Mouse (Mus musculus) lung, embryonic 16.5 days (tissue): ENCODE data around the gene Aldh1a2. TPM values are rescaled to one million over a fixed set of nuclear protein-coding genes. Genes with fewer than 3 reads are reported as not detected.

ENCODE experiments used
- ATAC-seq: fragments of 200-750 bp; cut with Nextera tagmentation; 2 replicates; pipeline ENCODE4 v1.8.0; 2017; ENCODE audit warnings: low read depth, mild to moderate bottlenecking, moderate library complexity
- H3K27ac ChIP-seq: fragments of 300-500 bp; sonication (generic); 2 replicates; pipeline ENCODE4 v1.5.1; 2014; ENCODE audit warnings: mild to moderate bottlenecking, control low read depth, low read length
- H3K27me3 ChIP-seq: fragments of 300-500 bp; sonication (generic); 2 replicates; pipeline ENCODE4 v1.6.1; 2014; ENCODE audit warnings: low read depth, low read length, mixed read lengths; ENCODE audit not compliant: control insufficient read depth, insufficient read depth
- H3K36me3 ChIP-seq: fragments of 300-500 bp; sonication (generic); 2 replicates; pipeline ENCODE4 v1.6.1; 2014; ENCODE audit warnings: low read length; ENCODE audit not compliant: control insufficient read depth, insufficient read depth
- H3K4me1 ChIP-seq: fragments of 300-500 bp; sonication (generic); replicated peaks from 2 replicates; pipeline ENCODE4 v1.6.1; 2014; ENCODE audit warnings: low read length, mixed read lengths; ENCODE audit not compliant: control insufficient read depth, insufficient read depth
- H3K4me2 ChIP-seq: fragments of 300-500 bp; sonication (generic); 2 replicates; pipeline ENCODE4 v1.6.1; 2014; ENCODE audit warnings: low read depth, low read length, control low read depth
- H3K4me3 ChIP-seq: fragments of 300-500 bp; sonication (generic); 2 replicates; pipeline ENCODE4 v1.5.1; 2014; ENCODE audit warnings: mild to moderate bottlenecking, low read length, control low read depth
- H3K9ac ChIP-seq: fragments of 300-500 bp; sonication (generic); 2 replicates; pipeline ENCODE4 v1.6.1; 2014; ENCODE audit warnings: low read length, control low read depth
- H3K9me3 ChIP-seq: fragments of 300-500 bp; sonication (generic); 2 replicates; pipeline ENCODE4 v1.6.1; 2016; ENCODE audit warnings: low read length; ENCODE audit not compliant: control insufficient read depth
- WGBS: fragments of 180-500 bp; shearing (Covaris S2); extraction: QIAGEN DNeasy Blood & Tissue Kit; methylation state at CpG from one replicate; pipeline ENCODE4 v1.1.7; 2014; 5-methylcytosine and 5-hydroxymethylcytosine counted together
- polyA plus RNA-seq: library from polyadenylated mRNA; unstranded; fragments of >200 nt; fragmentation: Nextera tagmentation; extraction: Ambion mirVana; gene quantifications from 2 replicates; pipeline ENCODE4 v1.2.1, GENCODE M21; 2015

The Aldh1a2 gene
- polyA plus RNA-seq, 1 experiment from 2014 or later: 30.6 TPM

- WGBS: 26% methylated on average over 1 of the region's 1 CpGs
- no peak overlapping the region for H3K4me2 ChIP-seq
- H3K4me1 ChIP-seq: peaks cover 8% of the 10 kb centered on the region
- peak; percentile 81; the same call in 1 of the 2 replicates for ATAC-seq
- H3K36me3 ChIP-seq: no peaks in the 10 kb centered on the region
- peaks cover 2% of the 10 kb centered on the region; the same call in 1 of the 2 replicates for H3K27me3 ChIP-seq
- H3K9me3 ChIP-seq: no peaks in the 10 kb centered on the region
- H3K27ac ChIP-seq: no peak overlapping the region
- H3K9ac ChIP-seq: no peak overlapping the region
- H3K4me3 ChIP-seq: no peak overlapping the region
These were observed 21.0 kb downstream of the Aldh1a2 start for GRCm38 (mm10) chr9:71236540-71236939.

- peak; percentile 55 for ATAC-seq
- peak overlapping the region; percentile 32; the same call in 1 of the 2 replicates for H3K27ac ChIP-seq
- whole genome bisulfite sequencing: 49% methylated on average over 2 of the region's 2 CpGs
- peaks cover 2% of the 10 kb centered on the region; the same call in 1 of the 2 replicates for H3K27me3 ChIP-seq
- no peaks in the 10 kb centered on the region for H3K36me3 ChIP-seq
- H3K9me3 ChIP-seq: no peaks in the 10 kb centered on the region
- no peak overlapping the region for H3K9ac ChIP-seq
- H3K4me1 ChIP-seq: peaks cover 14% of the 10 kb centered on the region
- H3K4me2 ChIP-seq: no peak overlapping the region
- H3K4me3 ChIP-seq: no peak overlapping the region
These were observed 24.3 kb downstream of the Aldh1a2 start for GRCm38 (mm10) chr9:71239926-71240325.

- Histone ChIP-seq H3K27ac (no peak overlapping the region), H3K9me3 (no peaks in the 10 kb centered on the region), H3K4me3 (no peak overlapping the region), H3K4me2 (no peak overlapping the region), H3K9ac (no peak overlapping the region), H3K4me1 (peaks cover 14% of the 10 kb centered on the region), H3K36me3 (no peaks in the 10 kb centered on the region), H3K27me3 (peaks cover 2% of the 10 kb centered on the region; the same call in 1 of the 2 replicates)
- 40% methylated on average over 10 of the region's 10 CpGs for WGBS
- peak; percentile 57; the same call in 1 of the 2 replicates for ATAC-seq
These were observed 26.2 kb downstream of the Aldh1a2 start for GRCm38 (mm10) chr9:71241515-71242411.

DNA sequence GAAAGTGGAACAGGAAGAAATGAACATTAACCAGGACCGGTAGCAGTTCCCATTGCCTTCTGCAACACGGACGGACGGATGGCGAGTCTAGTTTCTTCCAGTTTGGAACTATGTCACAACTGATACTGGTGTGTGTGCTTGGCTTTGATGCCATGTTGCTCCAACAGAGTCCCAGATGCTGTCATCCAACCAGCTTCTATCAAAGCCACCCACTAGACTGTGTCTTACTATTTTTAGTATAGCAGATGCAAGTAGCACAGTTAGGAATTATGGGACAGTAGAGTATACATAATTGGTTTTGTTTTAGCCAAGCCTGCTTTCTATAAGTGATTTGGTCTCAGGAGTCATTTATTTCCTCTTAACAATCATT, 26.8 kb downstream of the Aldh1a2 start:
- no peaks in the 10 kb centered on the region for H3K36me3 ChIP-seq
- no peak overlapping the region for H3K4me2 ChIP-seq
- peaks cover 14% of the 10 kb centered on the region for H3K4me1 ChIP-seq
- no peak overlapping the region for H3K4me3 ChIP-seq
- H3K27me3 ChIP-seq: peaks cover 2% of the 10 kb centered on the region; the same call in 1 of the 2 replicates
- no peaks in the 10 kb centered on the region for H3K9me3 ChIP-seq
- ATAC-seq: peak; percentile 60; the same call in 1 of the 2 replicates
- no peak overlapping the region for H3K27ac ChIP-seq
- H3K9ac ChIP-seq: no peak overlapping the region
- WGBS: 47% methylated on average over 5 of the region's 5 CpGs

GRCm38 (mm10) chr9:71254380-71254779, 38.8 kb downstream of the Aldh1a2 start:
- H3K4me3 ChIP-seq: no peak overlapping the region
- no peak overlapping the region for H3K27ac ChIP-seq
- H3K4me1 ChIP-seq: peaks cover 2% of the 10 kb centered on the region; the same call in 1 of the 2 replicates
- no peaks in the 10 kb centered on the region for H3K9me3 ChIP-seq
- peak; percentile 57; the same call in 1 of the 2 replicates for ATAC-seq
- H3K36me3 ChIP-seq: no peaks in the 10 kb centered on the region
- no peak overlapping the region for H3K4me2 ChIP-seq
- WGBS: 37% methylated on average over 2 of the region's 2 CpGs
- H3K27me3 ChIP-seq: peaks cover 13% of the 10 kb centered on the region
- H3K9ac ChIP-seq: no peak overlapping the region

- Histone ChIP-seq H3K9me3 (no peaks in the 10 kb centered on the region), H3K4me1 (peaks cover 10% of the 10 kb centered on the region; the same call in 1 of the 2 replicates), H3K27me3 (peaks cover 16% of the 10 kb centered on the region), H3K27ac (no peak overlapping the region), H3K36me3 (no peaks in the 10 kb centered on the region), H3K4me3 (no peak overlapping the region), H3K9ac (no peak overlapping the region), H3K4me2 (no peak overlapping the region)
- peak; percentile 36; the same call in 1 of the 2 replicates for ATAC-seq
- 26% methylated on average over 3 of the region's 3 CpGs for WGBS
These were observed 47.1 kb downstream of the Aldh1a2 start for GRCm38 (mm10) chr9:71262711-71263110.

- 38% methylated on average over 5 of the region's 5 CpGs for WGBS
- Histone ChIP-seq H3K9me3 (no peaks in the 10 kb centered on the region), H3K4me3 (no peak overlapping the region), H3K27me3 (no peaks in the 10 kb centered on the region; the same call in 1 of the 2 replicates), H3K4me2 (no peak overlapping the region), H3K27ac (peak overlapping the region; percentile 4; the same call in 1 of the 2 replicates), H3K36me3 (no peaks in the 10 kb centered on the region), H3K9ac (no peak overlapping the region), H3K4me1 (peaks cover 2% of the 10 kb centered on the region; the same call in 1 of the 2 replicates)
- peak; percentile 45; the same call in 1 of the 2 replicates for ATAC-seq
These were observed 54.1 kb downstream of the Aldh1a2 start for GRCm38 (mm10) chr9:71269711-71270110.

DNA sequence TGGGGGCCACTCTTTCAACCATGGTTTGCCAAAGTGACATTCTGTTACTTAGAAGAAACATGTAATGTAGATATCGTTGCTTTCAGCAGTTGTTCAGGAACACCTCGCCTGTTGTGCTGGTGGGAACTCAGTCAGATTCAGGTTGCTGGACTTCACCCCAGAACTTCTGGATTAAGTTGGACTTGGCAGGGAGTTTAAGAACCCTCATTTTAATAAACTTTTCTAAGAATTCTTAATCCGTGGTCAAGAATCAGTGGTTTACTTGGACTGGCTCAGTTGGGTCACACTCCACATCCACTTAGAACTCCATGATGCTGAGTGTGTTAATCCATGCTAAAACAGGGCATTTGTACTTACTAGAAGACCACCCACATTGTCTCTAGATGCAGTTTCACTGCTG, 54.6 kb downstream of the Aldh1a2 start:
- Histone ChIP-seq H3K9ac (no peak overlapping the region), H3K4me2 (no peak overlapping the region), H3K27me3 (no peaks in the 10 kb centered on the region; the same call in 1 of the 2 replicates), H3K27ac (peak overlapping the region; percentile 4; the same call in 1 of the 2 replicates), H3K4me3 (no peak overlapping the region), H3K36me3 (no peaks in the 10 kb centered on the region), H3K9me3 (no peaks in the 10 kb centered on the region), H3K4me1 (peaks cover 2% of the 10 kb centered on the region; the same call in 1 of the 2 replicates)
- ATAC-seq: no peak
- WGBS: 74% methylated on average over 3 of the region's 3 CpGs

DNA sequence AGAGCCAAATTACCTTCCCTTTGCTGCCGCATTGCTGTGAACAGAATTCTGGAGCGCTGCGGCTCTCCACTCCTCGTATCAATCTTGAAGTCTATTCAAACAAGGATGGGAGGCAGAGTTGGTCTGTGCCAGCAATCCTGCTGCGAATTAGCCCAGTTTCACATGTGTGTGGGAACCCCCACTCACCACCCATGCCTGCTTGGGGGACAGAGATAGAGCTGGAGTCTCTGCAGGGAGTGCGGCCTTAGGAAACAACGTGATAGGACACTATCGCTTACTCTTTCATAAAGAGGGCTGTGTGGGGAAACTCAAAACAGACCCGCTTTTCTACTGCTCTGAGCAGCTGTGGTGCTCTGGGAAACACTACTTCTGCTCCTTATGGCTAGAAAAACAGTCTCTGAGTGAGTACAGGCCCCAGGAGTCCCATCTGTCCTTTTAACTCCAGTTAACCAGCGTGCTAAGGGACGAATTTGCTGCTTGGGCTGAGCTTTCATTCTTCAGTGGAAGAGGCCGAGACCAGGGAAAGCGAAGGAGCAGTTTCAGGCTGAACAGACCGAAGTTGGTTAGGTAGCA, 60.6 kb downstream of the Aldh1a2 start:
- WGBS: 71% methylated on average over 14 of the region's 14 CpGs
- Histone ChIP-seq H3K9ac (no peak overlapping the region), H3K4me2 (no peak overlapping the region), H3K27me3 (no peaks in the 10 kb centered on the region), H3K36me3 (no peaks in the 10 kb centered on the region), H3K9me3 (no peaks in the 10 kb centered on the region), H3K4me3 (no peak overlapping the region), H3K27ac (no peak overlapping the region), H3K4me1 (no peaks in the 10 kb centered on the region)
- ATAC-seq: no peak
